Mouse (Mus musculus) NIH3T3 (cell line): ENCODE measurements around the gene Gigyf2.

Experiments used
- DNase-seq: peaks from one replicate; pipeline ENCODE4 v3.0.0-alpha.2; 2012; ENCODE audit warnings: low read depth

Gigyf2 gene

DNA sequence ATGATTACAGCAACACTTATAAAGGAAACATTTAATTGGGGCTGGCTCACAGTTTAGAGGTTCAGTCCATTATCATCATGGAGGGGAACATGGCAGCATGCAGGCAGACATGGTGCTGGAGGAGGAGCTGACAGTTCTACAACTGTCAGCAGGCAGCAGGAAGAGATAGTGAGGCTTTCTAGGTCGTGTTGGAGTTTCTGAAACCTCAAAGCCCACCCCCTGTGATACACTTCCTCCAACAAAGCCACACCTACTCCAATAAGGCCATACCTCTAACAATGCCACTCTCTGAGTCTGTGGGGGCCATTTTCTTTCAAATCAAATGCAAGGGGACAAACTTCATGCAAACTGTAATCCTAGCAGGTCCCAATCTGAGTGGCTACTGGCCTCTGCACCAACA is 5.7 kb upstream of the Gigyf2 start:
- DNase-seq = no peak

DNA sequence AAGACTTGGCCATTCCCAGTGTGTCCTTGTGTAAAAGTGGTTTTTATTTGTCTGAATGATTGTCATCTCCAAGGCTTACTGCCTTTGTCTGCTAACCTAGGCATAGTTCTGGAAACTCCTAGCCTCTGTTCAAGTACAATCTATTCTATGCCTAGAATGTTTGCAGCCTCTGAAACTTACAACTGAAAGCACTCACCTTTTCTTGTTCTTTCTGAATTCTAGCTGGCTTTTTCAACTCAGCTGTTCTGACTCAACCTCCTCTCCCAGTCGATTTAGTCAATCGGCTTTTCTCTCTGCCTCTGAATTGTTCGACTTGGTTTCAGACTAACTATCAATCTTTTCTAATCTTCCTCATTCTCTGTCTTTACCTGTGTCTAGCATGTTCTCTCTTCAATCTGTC is 4.0 kb upstream of the Gigyf2 start:
- DNase-seq = no peak

GRCm38 (mm10) chr1:87324649-87325048 is 2.1 kb upstream of the Gigyf2 start:
- no peak for DNase-seq

DNA sequence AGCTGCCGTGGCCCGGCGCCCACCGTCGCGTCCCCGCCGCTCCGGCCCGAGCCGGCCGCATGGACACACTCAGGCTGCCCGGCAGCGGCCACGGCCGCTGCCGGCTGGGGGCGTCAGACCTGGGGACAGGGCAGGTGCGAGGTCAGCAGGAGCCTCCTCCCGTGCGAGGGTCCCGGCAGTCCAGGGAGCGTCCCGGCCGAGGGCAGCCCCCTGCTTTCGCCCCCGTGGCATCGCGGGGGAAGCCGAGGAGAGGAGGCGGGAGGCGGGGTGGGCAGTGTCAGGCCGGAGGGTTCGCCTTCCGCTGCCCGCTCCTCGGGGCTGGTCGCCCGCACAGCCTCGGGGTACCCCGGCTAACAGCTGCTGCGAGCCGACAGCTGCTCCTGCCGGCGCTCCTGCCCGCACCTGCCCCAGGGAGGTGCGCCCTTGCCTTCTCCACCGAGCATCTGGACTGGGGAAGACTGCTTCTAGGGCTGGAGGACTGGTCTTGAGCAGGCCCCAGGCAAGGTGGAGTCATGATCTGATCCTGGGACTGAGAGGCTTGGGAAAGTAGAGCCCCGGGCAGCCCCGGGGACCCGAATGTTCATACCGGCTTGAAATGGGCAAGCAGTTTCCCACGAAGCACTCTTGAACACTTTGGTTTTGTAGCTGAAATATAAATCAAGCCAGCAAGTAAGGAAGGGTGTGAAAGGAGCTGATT is 515 bp downstream of the Gigyf2 start:
- DNase-seq = peak; percentile 51

DNA sequence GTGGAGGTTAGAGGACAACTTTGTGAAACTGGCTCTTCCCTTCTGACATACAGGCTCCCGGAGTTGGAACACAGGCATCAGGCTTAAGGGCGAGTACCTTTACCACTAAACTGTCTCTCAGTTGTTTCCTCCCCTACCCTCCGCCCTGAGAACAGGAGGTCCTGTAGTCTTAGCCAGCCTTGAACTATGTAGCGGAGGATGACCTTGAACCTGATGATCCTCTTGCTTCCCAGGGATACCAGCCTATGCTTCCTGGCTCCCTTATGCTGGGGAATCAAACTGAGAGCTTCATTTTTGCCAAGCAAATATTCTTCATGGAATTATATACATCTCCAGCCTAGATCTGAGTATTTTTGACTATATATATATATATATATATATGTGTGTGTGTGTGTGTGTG is 5.0 kb downstream of the Gigyf2 start:
- DNase-seq = no peak

- DNase-seq = no peak
These were observed 23.8 kb downstream of the Gigyf2 start for GRCm38 (mm10) chr1:87350576-87350975.

DNA sequence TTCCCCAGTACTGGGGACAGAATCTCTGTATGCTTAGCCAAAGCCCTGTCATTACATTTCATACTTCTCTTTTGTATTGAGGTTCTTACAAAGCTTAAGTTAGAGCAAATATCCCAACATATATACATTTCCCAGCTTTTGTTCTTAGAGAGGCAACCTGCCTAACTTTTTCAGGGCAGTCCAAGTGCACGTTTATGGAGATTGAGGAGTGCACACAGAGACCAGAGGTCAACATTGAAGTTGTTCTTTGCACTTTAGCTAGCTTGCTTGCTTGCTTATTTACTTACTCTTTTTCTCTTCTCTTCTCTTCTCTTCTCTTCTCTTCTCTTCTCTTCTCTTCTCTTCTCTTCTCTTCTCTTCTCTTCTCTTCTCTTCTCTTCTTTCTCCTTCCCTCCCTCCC is 33.5 kb downstream of the Gigyf2 start:
- DNase-seq = no peak

DNA sequence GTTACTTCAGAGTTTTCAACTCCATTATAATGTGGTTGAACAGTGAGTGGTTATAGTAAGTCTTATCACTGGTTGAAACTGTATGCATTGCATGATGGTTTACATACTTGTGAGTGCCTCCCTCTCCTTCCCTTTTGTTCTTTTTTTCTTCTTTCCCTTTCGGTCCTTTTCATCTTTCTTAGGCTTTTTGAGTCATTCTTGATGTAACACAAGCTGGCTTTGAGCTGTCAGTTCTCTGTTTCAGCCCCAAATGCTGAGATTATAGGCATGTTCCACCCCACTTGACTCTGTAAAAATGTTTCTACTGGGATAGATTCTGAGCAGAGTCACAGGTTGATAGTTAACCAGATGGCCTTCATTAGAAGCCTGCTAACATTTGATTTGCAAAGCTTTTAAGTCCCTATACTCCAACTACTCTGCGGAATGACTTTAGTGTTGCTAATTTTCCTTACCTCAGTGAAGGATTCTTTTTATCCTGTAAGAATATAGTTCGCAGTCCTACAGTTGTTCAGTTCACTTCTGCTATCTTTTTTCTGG is 51.3 kb downstream of the Gigyf2 start:
- DNase-seq = no peak

DNA sequence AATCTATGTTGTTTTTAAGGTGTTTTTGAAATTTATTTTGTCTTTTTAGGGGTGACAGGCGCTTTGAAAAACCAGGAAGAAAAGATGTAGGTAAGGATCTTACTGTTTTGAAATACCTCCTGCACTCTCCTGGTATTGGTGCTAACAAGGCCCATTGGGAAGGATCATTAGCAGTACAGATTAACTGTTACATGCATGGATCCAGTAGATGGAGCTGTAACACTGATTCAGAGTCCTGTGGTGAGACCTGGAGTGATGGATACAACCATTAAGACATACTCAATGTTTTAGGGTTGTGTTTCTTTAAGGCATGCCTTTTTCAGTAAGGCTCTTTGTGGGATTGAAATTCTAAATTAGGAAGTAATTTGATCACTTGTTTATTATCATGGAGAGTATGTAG is 53.1 kb downstream of the Gigyf2 start:
- DNase-seq = peak; percentile 28

GRCm38 (mm10) chr1:87381152-87381551 is 54.4 kb downstream of the Gigyf2 start:
- no peak for DNase-seq

- DNase-seq = no peak
These were observed 59.8 kb downstream of the Gigyf2 start for GRCm38 (mm10) chr1:87386436-87387092.

DNA sequence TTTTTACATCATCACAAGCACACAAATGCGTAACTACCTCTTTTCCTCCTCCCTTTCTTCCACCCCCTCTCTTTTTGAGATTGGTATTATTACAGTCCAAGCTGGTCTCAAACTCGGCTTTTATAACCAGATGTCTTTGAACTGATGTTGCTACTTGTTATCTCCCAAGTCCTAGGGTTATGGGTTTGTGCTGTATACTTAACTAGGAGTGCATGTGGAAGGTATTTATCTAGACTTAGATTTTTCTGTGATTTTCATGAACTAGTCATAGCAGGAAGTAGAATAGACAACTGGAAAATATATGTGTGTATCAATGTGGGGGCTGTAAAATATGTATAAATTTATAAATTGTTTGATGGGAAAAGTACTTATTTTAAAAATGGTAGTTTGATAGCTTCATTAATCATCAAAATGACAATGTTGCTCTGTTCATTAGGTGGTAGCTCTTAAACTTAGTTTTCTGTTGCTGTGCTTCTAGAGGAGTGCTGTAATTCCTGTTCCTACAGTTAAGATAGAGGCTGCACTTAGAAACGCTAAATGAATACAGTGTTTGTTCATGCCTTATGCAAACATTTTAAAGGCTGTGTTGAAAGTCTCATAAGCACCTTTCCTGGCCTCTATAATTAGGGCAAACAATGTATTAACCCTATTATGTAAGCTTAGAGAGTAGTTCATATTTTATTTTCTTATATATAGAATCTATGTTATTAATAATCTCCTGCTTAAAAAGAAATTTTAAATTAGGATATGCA is 66.8 kb downstream of the Gigyf2 start:
- no peak for DNase-seq

GRCm38 (mm10) chr1:87394594-87394993 is 67.8 kb downstream of the Gigyf2 start, which contains the start of gene Kcnj13:
Gene Kcnj13, minus strand, starts transcription at chr1:87394729.
- no peak for DNase-seq

DNA sequence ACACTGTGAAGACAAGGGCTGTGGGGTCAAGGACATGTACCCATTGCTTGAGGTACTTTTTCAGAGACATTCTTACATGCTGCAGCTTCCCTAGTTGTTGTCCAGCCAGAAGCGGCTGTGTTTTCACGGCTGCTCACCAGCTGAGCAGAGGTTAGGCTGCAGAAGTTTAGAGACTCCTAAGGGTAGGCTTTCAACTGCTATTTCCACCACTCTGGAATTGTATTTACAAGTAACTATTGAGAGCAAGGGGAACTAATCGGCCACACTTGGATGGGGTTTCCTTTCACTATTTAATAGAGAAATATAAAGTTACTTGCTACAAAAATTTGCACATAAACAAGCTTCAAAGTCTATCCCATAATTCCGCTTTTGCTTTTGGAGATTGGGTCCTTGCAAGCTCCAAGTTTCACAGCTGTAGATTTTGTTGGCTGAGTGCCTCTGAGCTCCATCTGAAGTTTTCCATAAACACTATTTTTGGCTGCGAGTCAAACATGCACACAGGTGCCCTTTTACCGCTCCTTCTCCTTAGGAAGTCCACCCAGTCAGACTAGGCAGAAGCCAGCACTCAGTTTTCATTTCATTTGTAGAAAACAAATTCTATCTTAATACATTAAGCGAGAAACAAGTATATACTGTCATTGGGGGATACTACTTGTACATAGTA is 70.3 kb downstream of the Gigyf2 start:
- peak; percentile 35 for DNase-seq

DNA sequence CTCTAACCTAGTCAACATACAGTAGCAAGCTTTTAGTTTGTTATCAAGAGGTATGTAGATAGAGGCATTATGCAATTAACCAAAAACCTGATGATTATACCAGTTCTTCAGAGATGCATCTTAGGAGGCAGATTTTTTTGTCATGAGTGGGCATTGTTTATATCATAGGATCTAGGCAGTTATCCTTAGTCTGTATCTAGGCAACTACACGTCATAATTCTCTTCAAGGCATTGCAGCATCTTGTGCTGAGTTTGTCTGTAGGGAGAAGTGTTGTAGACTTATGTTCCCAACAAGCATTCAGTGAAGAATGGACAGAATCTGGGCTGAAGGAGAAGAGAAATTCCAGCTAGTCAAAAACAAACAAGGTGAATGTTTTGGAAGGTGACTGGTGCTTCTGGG is 77.9 kb downstream of the Gigyf2 start:
- DNase-seq = no peak

DNA sequence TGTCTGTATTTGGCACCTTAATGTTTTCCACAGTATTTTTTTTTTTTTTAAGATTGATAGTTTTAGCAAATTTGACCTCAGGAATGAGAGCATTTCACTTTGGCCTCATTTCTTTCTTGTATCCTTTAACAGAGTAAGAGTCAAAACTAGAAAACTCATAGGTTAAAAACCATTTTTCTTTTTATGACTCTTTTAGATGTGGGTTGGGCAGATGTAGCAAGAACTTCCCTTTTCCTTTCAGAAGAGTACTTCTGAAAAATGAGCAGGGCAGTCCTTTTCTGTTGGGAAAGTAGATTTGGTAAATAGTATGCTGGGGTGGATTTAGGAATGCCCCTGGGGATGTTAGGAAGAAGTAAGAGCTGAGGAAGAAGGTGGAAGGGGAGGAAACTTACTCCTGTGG is 79.2 kb downstream of the Gigyf2 start:
- no peak for DNase-seq

GRCm38 (mm10) chr1:87409380-87409779 is 82.6 kb downstream of the Gigyf2 start:
- no peak for DNase-seq

- peak; percentile 87 for DNase-seq
These were observed 91.9 kb downstream of the Gigyf2 start for GRCm38 (mm10) chr1:87418733-87419132.

DNA sequence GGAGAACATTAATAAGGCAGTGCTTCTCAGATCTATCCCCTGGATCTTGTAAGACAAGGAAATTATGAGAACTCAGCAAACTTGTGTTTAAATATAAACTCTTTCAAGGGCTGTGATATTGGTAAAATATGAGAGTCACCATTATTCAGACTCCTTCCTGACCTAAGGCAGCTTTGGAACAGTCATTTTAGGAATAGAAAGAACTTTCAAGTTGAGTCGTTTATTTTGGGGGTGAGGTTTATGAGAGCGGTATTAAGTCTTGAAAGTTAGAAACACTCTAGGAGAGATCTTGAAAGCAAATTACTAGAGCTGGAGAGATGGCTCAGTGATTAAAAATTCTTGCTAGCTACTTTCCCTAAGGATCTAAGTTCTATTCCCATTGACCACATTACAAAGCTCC is 108.3 kb downstream of the Gigyf2 start:
- no peak for DNase-seq

GRCm38 (mm10) chr1:87436583-87436982 is 109.8 kb downstream of the Gigyf2 start:
- no peak for DNase-seq

DNA sequence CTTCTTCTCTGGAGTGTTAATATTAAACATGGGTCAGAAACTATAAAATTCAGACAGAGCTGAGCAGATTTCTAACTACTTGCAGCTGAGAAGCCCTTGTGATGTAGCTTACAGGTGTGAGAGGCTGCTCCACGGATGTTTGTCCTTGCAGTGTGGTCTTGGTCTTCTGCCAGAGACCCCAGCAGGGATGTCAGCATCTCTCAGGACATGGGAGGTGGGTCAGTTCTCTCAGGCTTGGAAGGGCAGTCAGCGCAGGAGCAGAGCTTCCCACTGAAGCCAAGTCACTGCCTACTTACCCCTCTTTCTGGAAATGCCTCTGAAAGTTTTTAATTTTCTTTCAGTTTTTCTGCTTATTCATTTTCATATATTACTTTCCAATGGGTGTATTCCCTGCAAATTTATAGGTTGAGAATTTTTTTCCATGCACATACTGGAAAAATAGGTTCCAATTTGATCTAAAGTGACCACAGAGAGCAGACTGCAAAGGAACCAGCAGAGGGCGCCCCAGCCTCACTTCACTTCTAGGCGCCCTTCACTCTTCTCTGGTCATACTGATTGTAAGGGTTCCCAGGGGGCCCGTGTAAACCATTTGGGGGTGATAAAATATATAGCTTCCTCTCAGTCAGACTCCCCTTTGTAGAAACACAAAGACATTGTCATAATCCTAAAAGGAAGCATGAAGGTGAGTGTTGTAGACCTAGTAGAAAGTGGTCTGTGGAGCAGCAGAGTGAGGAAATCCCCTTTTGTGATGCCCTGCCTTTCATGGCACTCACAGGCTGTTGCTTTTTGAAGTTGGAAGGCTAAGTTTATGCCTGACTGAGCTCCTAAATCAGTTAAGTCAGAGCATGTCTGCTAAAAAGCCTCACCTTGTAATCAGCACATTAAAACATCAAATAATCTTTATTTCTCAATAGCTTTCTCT is 120.6 kb downstream of the Gigyf2 start:
- peak; percentile 89 for DNase-seq
